Comparison of ENCODE assay signal across 7 mouse cellular contexts in the genomic region with DNA sequence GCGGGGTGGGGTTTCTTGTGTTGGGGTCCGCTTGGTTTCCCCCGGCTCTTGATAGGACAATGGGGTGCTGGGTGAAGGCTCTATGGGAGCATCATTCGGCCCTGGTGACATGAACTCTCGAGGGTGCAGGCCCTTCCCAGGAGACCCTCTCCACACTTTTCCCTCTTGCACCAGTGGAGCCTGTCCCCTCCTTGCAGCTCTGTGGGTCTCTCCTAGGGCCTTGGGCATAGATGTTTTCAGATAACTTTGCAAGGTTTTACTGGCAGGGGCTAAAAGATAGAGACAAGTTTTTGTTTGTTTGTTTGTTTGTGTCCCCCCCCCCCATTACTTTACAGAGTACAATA. TPM values are rescaled to one million over a fixed set of nuclear protein-coding genes. Genes with fewer than 3 reads are reported as not detected.
DNase-seq lines count a peak whose midpoint lies in the region; ATAC-seq and TF ChIP-seq lines count a peak whose summit lies in the region.

No protein-coding gene starts in this region.

- H3K36me3 ChIP-seq in neural tube, embryonic 11.5 days (ENCODE audit: control insufficient read depth, insufficient read depth, low read length), result no peaks in the 10 kb centered on the region
- no peaks in the 10 kb centered on the region for H3K36me3 ChIP-seq in forebrain, embryonic 11.5 days (ENCODE audit: control insufficient read depth, insufficient read depth, low read length)
- no peaks in the 10 kb centered on the region for H3K36me3 ChIP-seq in liver, embryonic 11.5 days (ENCODE audit: control insufficient read depth, insufficient read depth, low read length)
- H3K36me3 ChIP-seq in stomach, postnatal 0 days (ENCODE audit: control insufficient read depth, insufficient read depth, low read length), result no peaks in the 10 kb centered on the region

- peak overlapping the region; percentile 57 for H3K4me3 ChIP-seq in neural tube, embryonic 11.5 days (ENCODE audit: low read depth, low read length)
- peak overlapping the region; percentile 59 for H3K4me3 ChIP-seq in forebrain, embryonic 11.5 days (ENCODE audit: low read depth, low read length)
- H3K4me3 ChIP-seq in liver, embryonic 11.5 days (ENCODE audit: low read depth, low read length), result peak overlapping the region; percentile 57
- peak overlapping the region; percentile 76 for H3K4me3 ChIP-seq in stomach, postnatal 0 days (ENCODE audit: low read depth, low read length)

- no peak for DNase-seq in neural tube, embryonic 11.5 days (ENCODE audit: low spot score)
- no peak for DNase-seq in neural tube, embryonic 10.5 days (ENCODE audit: extremely low spot score, low spot score)
- no peak for DNase-seq in forebrain, embryonic 11.5 days (ENCODE audit: low spot score)
- DNase-seq in liver, embryonic 11.5 days (ENCODE audit: low spot score), result no peak
- no peak for DNase-seq in stomach, postnatal 0 days (ENCODE audit: low spot score)
- no peak for DNase-seq in embryo, embryonic 11 days
- no peak for DNase-seq in thymus, adult 18-20 months

- peak overlapping the region; percentile 89 for H3K4me2 ChIP-seq in neural tube, embryonic 11.5 days (ENCODE audit: low read depth)
- peak overlapping the region; percentile 94 for H3K4me2 ChIP-seq in forebrain, embryonic 11.5 days (ENCODE audit: low read depth, low read length, severe bottlenecking)
- H3K4me2 ChIP-seq in liver, embryonic 11.5 days, result peak overlapping the region; percentile 81
- H3K4me2 ChIP-seq in stomach, postnatal 0 days (replicated peaks; ENCODE audit: low read depth), result peak overlapping the region; percentile 90

- 3% methylated on average over 5 of the region's 5 CpGs for WGBS in neural tube, embryonic 11.5 days
- WGBS in forebrain, embryonic 11.5 days, result 0% methylated on average over 5 of the region's 5 CpGs
- WGBS in liver, embryonic 11.5 days, result 3% methylated on average over 5 of the region's 5 CpGs
- WGBS in stomach, postnatal 0 days, result 9% methylated on average over 5 of the region's 5 CpGs

- no peak overlapping the region for H3K27ac ChIP-seq in neural tube, embryonic 11.5 days (ENCODE audit: low read depth, low read length)
- no peak overlapping the region for H3K27ac ChIP-seq in forebrain, embryonic 11.5 days (ENCODE audit: low read depth, low read length)
- no peak overlapping the region for H3K27ac ChIP-seq in liver, embryonic 11.5 days (ENCODE audit: low read depth, low read length)
- peak overlapping the region; percentile 93 for H3K27ac ChIP-seq in stomach, postnatal 0 days (replicated peaks)

- H3K9me3 ChIP-seq in neural tube, embryonic 11.5 days (ENCODE audit: control insufficient read depth, low read length), result no peaks in the 10 kb centered on the region
- no peaks in the 10 kb centered on the region for H3K9me3 ChIP-seq in forebrain, embryonic 11.5 days (ENCODE audit: control insufficient read depth, low read length)
- H3K9me3 ChIP-seq in liver, embryonic 11.5 days (ENCODE audit: control insufficient read depth, low read length), result no peaks in the 10 kb centered on the region
- no peaks in the 10 kb centered on the region for H3K9me3 ChIP-seq in stomach, postnatal 0 days (ENCODE audit: control insufficient read depth, low read length)

- peak; percentile 74; the same call in 1 of the 2 replicates for ATAC-seq in neural tube, embryonic 11.5 days (ENCODE audit: insufficient read depth, low FRiP score, low TSS enrichment)
- ATAC-seq in forebrain, embryonic 11.5 days (replicated peaks; ENCODE audit: low FRiP score), result no peak; the same call in 1 of the 2 replicates
- peak; percentile 37; the same call in 1 of the 2 replicates for ATAC-seq in liver, embryonic 11.5 days (replicated peaks; ENCODE audit: low FRiP score)
- no peak; the same call in none of the 2 replicates for ATAC-seq in stomach, postnatal 0 days (ENCODE audit: low FRiP score, low TSS enrichment)

- peak overlapping the region; percentile 76 for H3K9ac ChIP-seq in neural tube, embryonic 11.5 days (ENCODE audit: low read length)
- peak overlapping the region; percentile 82 for H3K9ac ChIP-seq in forebrain, embryonic 11.5 days (ENCODE audit: low read length)
- peak overlapping the region; percentile 47 for H3K9ac ChIP-seq in liver, embryonic 11.5 days (ENCODE audit: low read depth, low read length)
- H3K9ac ChIP-seq in stomach, postnatal 0 days (ENCODE audit: low read length), result peak overlapping the region; percentile 85

- H3K27me3 ChIP-seq in neural tube, embryonic 11.5 days (ENCODE audit: control insufficient read depth, insufficient read depth, low read length), result no peaks in the 10 kb centered on the region
- no peaks in the 10 kb centered on the region for H3K27me3 ChIP-seq in forebrain, embryonic 11.5 days (ENCODE audit: control insufficient read depth, insufficient read depth, low read length)
- H3K27me3 ChIP-seq in liver, embryonic 11.5 days (replicated peaks; ENCODE audit: control insufficient read depth, insufficient read depth, low read length), result no peaks in the 10 kb centered on the region
- H3K27me3 ChIP-seq in stomach, postnatal 0 days (ENCODE audit: control insufficient read depth, insufficient read depth, low read length), result no peaks in the 10 kb centered on the region

- no peaks in the 10 kb centered on the region for H3K4me1 ChIP-seq in neural tube, embryonic 11.5 days (ENCODE audit: control insufficient read depth, insufficient read depth, low read length)
- no peaks in the 10 kb centered on the region; the same call in 1 of the 2 replicates for H3K4me1 ChIP-seq in forebrain, embryonic 11.5 days (replicated peaks; ENCODE audit: control insufficient read depth, insufficient read depth, low read length)
- H3K4me1 ChIP-seq in liver, embryonic 11.5 days (replicated peaks; ENCODE audit: control insufficient read depth, insufficient read depth, low read length), result no peaks in the 10 kb centered on the region
- no peaks in the 10 kb centered on the region for H3K4me1 ChIP-seq in stomach, postnatal 0 days (replicated peaks; ENCODE audit: control insufficient read depth, insufficient read depth)

- no peak for TF ChIP-seq CTCF in stomach, postnatal 0 days (IDR thresholded peaks at IDR 0.05; ENCODE audit: low read depth)

- TF ChIP-seq EP300 in stomach, postnatal 0 days (optimal IDR thresholded peaks at IDR 0.05), result no peak

RNA-seq across cellular contexts. Expression of a gene that starts 0.9 kb away (rescaled TPM):
- polyA plus RNA-seq in neural tube, embryonic 11.5 days (2014; fragmentation: Nextera tagmentation; extraction: Ambion mirVana), result 1.8 and 2.6 TPM in 2 replicates
- polyA plus RNA-seq in forebrain, embryonic 11.5 days (2014; fragmentation: Nextera tagmentation; extraction: Ambion mirVana), result 2.0 and 2.2 TPM in 2 replicates
- polyA plus RNA-seq in liver, embryonic 11.5 days (2014; fragmentation: Nextera tagmentation; extraction: Ambion mirVana), result 0.71 and 0.77 TPM in 2 replicates
- polyA plus RNA-seq in stomach, postnatal 0 days (2015; fragmentation: Nextera tagmentation; extraction: Ambion mirVana), result 9.2 and 9.8 TPM in 2 replicates

Comparison
In these comparisons a context has a peak if more than half of its experiments do, and no peak if none do; other contexts are left out.
1. ATAC-seq: peak in neural tube, embryonic 11.5 days (single experiment) and liver, embryonic 11.5 days (single experiment); none in forebrain, embryonic 11.5 days (single experiment) and stomach, postnatal 0 days (single experiment).
2. Peak in every context shown above with its lines, with median percentiles within 50 percentile points of each other: H3K4me2 ChIP-seq, H3K4me3 ChIP-seq and H3K9ac ChIP-seq.